Mouse (Mus musculus) G1E (cell line): ENCODE measurements around the gene Anapc16. TPM values are rescaled to one million over a fixed set of nuclear protein-coding genes. Genes with fewer than 3 reads are reported as not detected.
"Not testable (repeated sequence)": the region's sequence is repeated elsewhere in the genome, so short reads cannot be mapped to it uniquely, and the experiment has no call there.

Experiments
- ATAC-seq: 2 replicates; pipeline ENCODE4 v1.8.0; 2016; ENCODE audit warnings: mild to moderate bottlenecking; ENCODE audit not compliant: insufficient number of reproducible peaks, poor library complexity, low FRiP score, severe bottlenecking; ENCODE audit errors: extremely low read depth
- DNase-seq: peaks from one replicate; pipeline ENCODE4 v3.0.0; 2012; ENCODE audit warnings: low spot score
- H3K27me3 ChIP-seq: 2 replicates; pipeline ENCODE4 v1.6.1; 2012; ENCODE audit warnings: mild to moderate bottlenecking, low read length, inconsistent platforms; ENCODE audit not compliant: insufficient read depth
- H3K36me3 ChIP-seq: replicated peaks from 2 replicates; pipeline ENCODE3; 2012; ENCODE audit warnings: mild to moderate bottlenecking, inconsistent platforms
- H3K4me1 ChIP-seq: 2 replicates; pipeline ENCODE4 v1.6.1; 2012; ENCODE audit warnings: low read depth, low read length, inconsistent platforms, mixed read lengths; ENCODE audit not compliant: insufficient read depth
- H3K4me3 ChIP-seq: 2 replicates; pipeline ENCODE4 v1.5.1; 2012; ENCODE audit warnings: low read depth, mild to moderate bottlenecking, inconsistent platforms, low read length, moderate library complexity, mixed read lengths
- H3K9me3 ChIP-seq: replicated peaks from 2 replicates; pipeline ENCODE4 v1.6.1; 2012; ENCODE audit warnings: inconsistent platforms
- CTCF ChIP-seq: IDR thresholded peaks from 2 replicates; pipeline ENCODE4 v1.5.1; 2012; ENCODE audit warnings: low read depth, low read length, inconsistent platforms, mixed read lengths
- GATA1 ChIP-seq: IDR thresholded peaks from 2 replicates; pipeline ENCODE4 v1.6.1; 2012; ENCODE audit warnings: borderline replicate concordance, low read length, inconsistent platforms, mixed read lengths
- GATA2 ChIP-seq: IDR thresholded peaks from 2 replicates; pipeline ENCODE4 v1.6.1; 2012; ENCODE audit warnings: low read depth, low read length, inconsistent platforms, borderline replicate concordance
- POLR2AphosphoS5 ChIP-seq: IDR thresholded peaks from 2 replicates; pipeline ENCODE4 v1.6.1; 2012; ENCODE audit warnings: low read depth, low read length, inconsistent platforms; ENCODE audit not compliant: insufficient replicate concordance
- TAL1 ChIP-seq: conservative IDR thresholded peaks from 2 replicates; pipeline ENCODE4 v1.6.1; 2012; ENCODE audit warnings: low read depth, low read length, inconsistent platforms, mixed read lengths
- polyA plus RNA-seq: library from polyadenylated mRNA; stranded (reverse); fragments of >175 nt; gene quantifications from 2 replicates; pipeline ENCODE4 v1.2.3, GENCODE M21; 2012
- total RNA-seq, 2 experiments: library from RNA; stranded (forward) in 1 of 2; stranded (reverse) in 1 of 2; fragments of 200-1000 nt in 1 of 2; fragments of >200 nt in 1 of 2; fragmentation: Nextera tagmentation in 1 of 2; gene quantifications; 2 replicates each; pipeline ENCODE4 v1.2.3; 2014 to 2017

The Anapc16 gene
- total and polyA plus RNA-seq, 3 experiments, result 26.3 to 43.2 (median 36.7) TPM

DNA sequence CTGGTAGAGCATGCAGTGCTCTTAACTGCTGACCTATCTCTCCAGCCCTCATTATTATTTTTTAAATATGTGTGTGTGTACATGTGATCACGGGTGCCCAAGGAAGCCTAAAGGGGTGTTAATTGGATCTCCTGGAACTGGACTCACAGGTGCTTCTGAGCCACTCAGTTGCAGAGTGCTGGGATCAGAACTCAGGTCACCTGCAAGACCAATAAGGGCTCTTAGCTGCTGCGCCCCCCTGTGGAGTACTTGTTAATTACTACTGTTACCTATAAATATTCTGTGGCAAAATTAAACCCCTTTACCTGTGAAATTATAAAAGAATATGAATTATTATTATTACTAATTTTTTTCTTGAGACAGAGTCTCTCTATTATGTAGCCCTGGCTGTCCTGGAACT lies 2.3 kb upstream of the Anapc16 start:
- TF ChIP-seq GATA1 (no peak), GATA2 (no peak), POLR2AphosphoS5 (no peak), TAL1 (no peak), CTCF (no peak)
- no peaks in the 10 kb centered on the region for H3K9me3 ChIP-seq
- H3K36me3 ChIP-seq, result peaks cover 34% of the 10 kb centered on the region
- no peak overlapping the region for H3K4me3 ChIP-seq
- no peaks in the 10 kb centered on the region for H3K27me3 ChIP-seq
- DNase-seq (no peak), ATAC-seq (no peak)
- H3K4me1 ChIP-seq, result peaks cover 16% of the 10 kb centered on the region

DNA sequence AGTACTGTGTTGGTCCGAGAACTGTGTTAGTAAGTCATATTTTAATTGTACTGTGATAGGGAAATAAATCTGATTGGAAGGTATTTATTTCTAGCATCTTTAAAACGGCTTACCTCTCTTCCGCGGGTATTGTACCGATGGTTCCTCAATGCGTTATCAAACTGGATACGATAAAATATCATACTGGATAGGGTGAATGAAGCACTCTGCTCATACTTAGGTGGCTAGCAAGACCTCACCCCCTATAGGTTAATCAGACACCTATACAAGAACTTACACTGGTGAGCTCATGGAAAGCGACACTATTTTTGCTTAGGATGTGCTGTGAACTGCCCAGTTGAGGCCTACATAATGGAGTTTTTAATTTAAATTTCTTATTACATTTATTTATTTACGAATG lies 912 bp upstream of the Anapc16 start:
- TF ChIP-seq CTCF, result no peak
- no peak for TF ChIP-seq GATA1
- Histone ChIP-seq H3K27me3 (no peaks in the 10 kb centered on the region), H3K4me1 (peaks cover 20% of the 10 kb centered on the region), H3K36me3 (peaks cover 31% of the 10 kb centered on the region), H3K4me3 (peak overlapping the region; percentile 74), H3K9me3 (no peaks in the 10 kb centered on the region)
- no peak for DNase-seq
- no peak for ATAC-seq

DNA sequence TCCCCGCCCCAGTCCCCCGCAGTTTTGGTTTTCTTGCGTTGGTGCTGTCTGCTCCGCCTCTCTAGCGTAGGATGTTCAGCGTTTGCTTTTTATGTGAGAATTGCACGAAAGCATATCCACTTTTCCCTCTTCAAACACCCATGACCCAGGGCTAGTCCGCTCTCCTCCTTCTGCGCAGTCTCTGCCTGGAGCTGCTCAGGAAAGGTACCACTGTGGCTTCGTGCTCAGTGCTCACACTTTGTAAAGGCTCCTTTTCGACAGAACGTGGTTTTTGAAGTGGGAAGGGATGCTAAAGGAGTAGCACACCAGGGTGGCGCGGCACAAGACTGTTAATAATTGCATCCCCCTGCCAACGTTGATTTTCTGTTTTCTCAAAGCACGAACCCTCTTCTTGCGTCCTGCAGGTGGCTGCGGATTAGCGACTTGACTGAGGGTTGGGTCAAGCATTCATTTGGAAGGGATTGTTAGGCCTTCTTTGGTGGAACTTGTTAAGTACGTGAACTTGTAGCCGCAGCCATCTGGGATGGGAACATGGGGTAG lies 348 bp upstream of the Anapc16 start:
- H3K4me3 ChIP-seq, result peak overlapping the region; percentile 74
- no peaks in the 10 kb centered on the region for H3K27me3 ChIP-seq
- H3K4me1 ChIP-seq, result peaks cover 22% of the 10 kb centered on the region
- peaks cover 26% of the 10 kb centered on the region for H3K36me3 ChIP-seq
- no peaks in the 10 kb centered on the region for H3K9me3 ChIP-seq
- ATAC-seq, result 0 out of 2 replicates have a peak, but pooled peaks have one; percentile 12
- no peak for DNase-seq
- no peak for TF ChIP-seq GATA2
- TF ChIP-seq TAL1, result no peak
- no peak for TF ChIP-seq POLR2AphosphoS5
- TF ChIP-seq GATA1, result no peak

GRCm38 (mm10) chr10:60002203-60002602 lies 732 bp downstream of the Anapc16 start:
- H3K27me3 ChIP-seq, result no peaks in the 10 kb centered on the region
- DNase-seq (peak; percentile 14), ATAC-seq (no peak)
- H3K4me1 ChIP-seq, result peaks cover 23% of the 10 kb centered on the region
- peak overlapping the region; percentile 74 for H3K4me3 ChIP-seq
- peaks cover 18% of the 10 kb centered on the region for H3K36me3 ChIP-seq
- no peaks in the 10 kb centered on the region for H3K9me3 ChIP-seq
- TF ChIP-seq POLR2AphosphoS5 (no peak), GATA1 (no peak), CTCF (no peak), TAL1 (no peak), GATA2 (no peak)

GRCm38 (mm10) chr10:60001663-60002062 lies 1.3 kb downstream of the Anapc16 start:
- Histone ChIP-seq H3K36me3 (peaks cover 18% of the 10 kb centered on the region), H3K4me1 (peaks cover 23% of the 10 kb centered on the region), H3K4me3 (peak overlapping the region; percentile 51; the same call in 1 of the 2 replicates)
- H3K9me3 ChIP-seq, DNase-seq, H3K27me3 ChIP-seq, ATAC-seq: not testable (repeated sequence)

DNA sequence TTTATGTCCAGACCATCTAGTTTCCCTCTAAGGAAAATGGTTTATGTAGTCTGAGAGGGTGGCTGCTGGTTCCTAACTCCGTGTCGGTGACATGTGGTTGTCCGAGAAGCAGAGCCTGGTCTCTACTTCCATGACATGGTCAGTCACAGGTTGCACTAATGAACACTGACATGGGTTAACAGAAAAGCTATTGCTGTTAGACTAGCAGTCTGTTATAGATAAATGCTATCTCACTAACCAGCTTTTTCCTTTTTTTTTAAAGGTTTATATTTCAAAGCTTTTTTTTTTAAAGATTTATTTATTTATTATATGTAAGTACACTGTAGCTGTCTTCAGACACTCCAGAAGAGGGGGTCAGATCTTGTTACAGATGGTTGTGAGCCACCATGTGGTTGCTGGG lies 3.9 kb downstream of the Anapc16 start:
- ATAC-seq, result no peak
- no peak for DNase-seq

DNA sequence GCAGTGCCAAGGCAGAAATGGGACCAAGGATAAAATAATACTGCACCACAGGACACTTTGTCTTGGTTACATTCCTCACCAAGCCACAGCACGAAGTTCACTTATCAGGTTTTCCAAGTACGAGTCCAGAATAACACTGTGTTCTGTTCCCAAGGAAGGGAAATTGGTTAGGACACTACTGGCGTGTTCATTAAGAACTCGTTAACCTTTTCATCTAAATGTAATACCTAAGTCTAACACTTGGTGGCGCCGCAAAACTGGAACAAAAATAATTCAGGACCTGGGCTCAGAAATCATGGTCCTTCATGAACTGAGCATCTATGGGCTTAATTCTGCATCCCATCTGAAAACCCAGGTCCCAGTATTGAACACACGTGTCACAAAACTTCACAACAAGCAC lies 5.3 kb downstream of the Anapc16 start:
- ATAC-seq (no peak), DNase-seq (no peak)
- Histone ChIP-seq H3K36me3 (peaks cover 49% of the 10 kb centered on the region), H3K9me3 (no peaks in the 10 kb centered on the region), H3K4me1 (peaks cover 19% of the 10 kb centered on the region), H3K4me3 (no peak overlapping the region), H3K27me3 (no peaks in the 10 kb centered on the region)
- TF ChIP-seq CTCF, result no peak
- no peak for TF ChIP-seq GATA2
- TF ChIP-seq GATA1, result no peak
- TF ChIP-seq POLR2AphosphoS5, result no peak
- no peak for TF ChIP-seq TAL1

More for the DNA sequence above, 3.9 kb downstream of the Anapc16 start:
- peaks cover 23% of the 10 kb centered on the region for H3K4me1 ChIP-seq
- no peaks in the 10 kb centered on the region for H3K9me3 ChIP-seq
- H3K36me3 ChIP-seq, result peaks cover 37% of the 10 kb centered on the region
- no peaks in the 10 kb centered on the region for H3K27me3 ChIP-seq
- H3K4me3 ChIP-seq, result no peak overlapping the region; the same call in 1 of the 2 replicates
- TF ChIP-seq POLR2AphosphoS5 (no peak), TAL1 (peak; percentile 16; the same call in 1 of the 2 replicates), CTCF (no peak), GATA2 (no peak)
